Mouse (Mus musculus) cerebellum, adult 9-10 months (tissue): ENCODE results near the gene Rps18.

Source experiments
- DNase-seq: peaks from one replicate; pipeline ENCODE4 v3.0.0; 2022

Rps18 gene

GRCm38 (mm10) chr17:33965846-33966550 is 10.2 kb upstream of the Rps18 start:
- DNase-seq = no peak

- DNase-seq = no peak
These were observed 9.5 kb upstream of the Rps18 start for GRCm38 (mm10) chr17:33965082-33965845.

GRCm38 (mm10) chr17:33962876-33963275 is 7.1 kb upstream of the Rps18 start:
- no peak for DNase-seq

GRCm38 (mm10) chr17:33959948-33960347 is 4.1 kb upstream of the Rps18 start:
- DNase-seq = no peak

- DNase-seq = no peak
These were observed 3.3 kb upstream of the Rps18 start for GRCm38 (mm10) chr17:33959135-33959534.

GRCm38 (mm10) chr17:33958451-33958850 is 2.6 kb upstream of the Rps18 start:
- no peak for DNase-seq

GRCm38 (mm10) chr17:33957493-33957892 is 1.7 kb upstream of the Rps18 start:
- peak; percentile 42 for DNase-seq

- DNase-seq = peak; percentile 65
These were observed 535 bp upstream of the Rps18 start for GRCm38 (mm10) chr17:33956336-33956735.

GRCm38 (mm10) chr17:33954646-33955554 is 901 bp downstream of the Rps18 start:
- DNase-seq = peak; percentile 55

GRCm38 (mm10) chr17:33953961-33954565 is 1.7 kb downstream of the Rps18 start:
- peak; percentile 57 for DNase-seq

GRCm38 (mm10) chr17:33953310-33953709 is 2.5 kb downstream of the Rps18 start:
- no peak for DNase-seq

- DNase-seq = no peak
These were observed 2.9 kb downstream of the Rps18 start for GRCm38 (mm10) chr17:33952879-33953278.

GRCm38 (mm10) chr17:33952015-33952414 is 3.8 kb downstream of the Rps18 start:
- DNase-seq = peak; percentile 36

- DNase-seq = peak; percentile 67
These were observed 4.5 kb downstream of the Rps18 start, which contains the start of gene B3galt4 for GRCm38 (mm10) chr17:33951021-33951946. Gene B3galt4, minus strand, starts transcription at chr17:33951488.

GRCm38 (mm10) chr17:33950131-33950625 is 5.6 kb downstream of the Rps18 start:
- DNase-seq = no peak

GRCm38 (mm10) chr17:33948905-33949537 is 6.8 kb downstream of the Rps18 start:
- DNase-seq = no peak

GRCm38 (mm10) chr17:33948090-33948904 is 7.5 kb downstream of the Rps18 start:
- peak; percentile 34 for DNase-seq

GRCm38 (mm10) chr17:33947430-33948089 is 8.2 kb downstream of the Rps18 start:
- no peak for DNase-seq

GRCm38 (mm10) chr17:33943454-33943853 is 12.3 kb downstream of the Rps18 start:
- no peak for DNase-seq
